Mouse (Mus musculus) MEL (cell line): ENCODE results near the gene Rit1. TPM values are rescaled to one million over a fixed set of nuclear protein-coding genes. Genes with fewer than 3 reads are reported as not detected.

Source experiments
- DNase-seq: peaks from one replicate; pipeline ENCODE4 v3.0.0; 2011; ENCODE audit warnings: low read depth, low spot score
- H3K27ac ChIP-seq: 2 replicates; pipeline ENCODE4 v1.5.1; 2012; ENCODE audit warnings: low read depth, mild to moderate bottlenecking, control low read depth, low read length, moderate library complexity; ENCODE audit not compliant: control insufficient read depth
- H3K27me3 ChIP-seq, 2 experiments: fragments of 150-350 bp in 1 of 2; sonication (generic) in 1 of 2; 2 replicates each; pipeline ENCODE4 v1.6.1; 2012; ENCODE audit warnings: low read length in 2 of 2, mild to moderate bottlenecking in 2 of 2, improper control_type of control experiment in 1 of 2, moderate library complexity in 1 of 2; ENCODE audit not compliant: insufficient read depth in 2 of 2, control insufficient read depth in 1 of 2
- H3K36me3 ChIP-seq, 2 experiments: 2 replicates each; pipeline ENCODE4 v1.6.1; 2012 to 2014; ENCODE audit warnings: low read length in 2 of 2, improper control_type of control experiment in 1 of 2, inconsistent platforms in 1 of 2, mild to moderate bottlenecking in 1 of 2; ENCODE audit not compliant: insufficient read depth in 2 of 2, control insufficient read depth in 1 of 2
- H3K4me1 ChIP-seq, 2 experiments: fragments of 150-350 bp in 1 of 2; sonication (generic) in 1 of 2; 2 replicates each; pipeline ENCODE4 v1.6.1; 2012; ENCODE audit warnings: low read length in 2 of 2, improper control_type of control experiment in 1 of 2, mild to moderate bottlenecking in 1 of 2; ENCODE audit not compliant: insufficient read depth in 2 of 2, control insufficient read depth in 1 of 2
- H3K4me3 ChIP-seq, 2 experiments: fragments of 150-350 bp in 1 of 2; sonication (generic) in 1 of 2; 2 replicates each; pipeline ENCODE4 v1.5.1; 2012; ENCODE audit warnings: low read depth in 2 of 2, low read length in 2 of 2, mild to moderate bottlenecking in 2 of 2, moderate library complexity in 2 of 2, control low read depth in 1 of 2, improper control_type of control experiment in 1 of 2; ENCODE audit not compliant: control insufficient read depth in 1 of 2, insufficient read depth in 1 of 2
- H3K79me2 ChIP-seq: 2 replicates; pipeline ENCODE4 v1.6.1; 2012; ENCODE audit warnings: mild to moderate bottlenecking, low read length, moderate library complexity; ENCODE audit not compliant: control insufficient read depth, poor library complexity, insufficient read depth
- H3K9ac ChIP-seq: 2 replicates; pipeline ENCODE4 v1.6.1; 2012; ENCODE audit warnings: low read depth, mild to moderate bottlenecking, control low read depth, low read length, moderate library complexity; ENCODE audit not compliant: control insufficient read depth, poor library complexity, severe bottlenecking
- H3K9me3 ChIP-seq: fragments of 150-350 bp; sonication (generic); replicated peaks from 2 replicates; pipeline ENCODE4 v1.6.1; 2012; ENCODE audit warnings: mild to moderate bottlenecking, low read length, improper control_type of control experiment, moderate library complexity; ENCODE audit not compliant: insufficient read depth
- CHD2 ChIP-seq: IDR thresholded peaks from 2 replicates; pipeline ENCODE4 v1.6.1; 2011; ENCODE audit warnings: low read length, improper control_type of control experiment
- CTCF ChIP-seq, 3 experiments: IDR thresholded peaks in 2 of 3; conservative IDR thresholded peaks in 1 of 3; 2 replicates each; pipeline ENCODE4 v1.5.1; 2011 to 2012; ENCODE audit warnings: low read length in 3 of 3, low read depth in 2 of 3, mild to moderate bottlenecking in 2 of 3, improper control_type of control experiment in 1 of 3, inconsistent platforms in 1 of 3, mixed read lengths in 1 of 3, moderate library complexity in 1 of 3; ENCODE audit not compliant: control insufficient read depth in 1 of 3, insufficient read depth in 1 of 3, poor library complexity in 1 of 3, severe bottlenecking in 1 of 3
- E2F4 ChIP-seq: IDR thresholded peaks from 2 replicates; pipeline ENCODE4 v1.6.1; 2011; ENCODE audit warnings: low read depth, low read length, improper control_type of control experiment, borderline replicate concordance
- ELF1 ChIP-seq: IDR thresholded peaks from 2 replicates; pipeline ENCODE4 v1.6.1; 2014; ENCODE audit warnings: low read depth, mild to moderate bottlenecking, inconsistent platforms, low read length, improper control_type of control experiment, moderate library complexity
- EP300 ChIP-seq, 2 experiments: IDR thresholded peaks; 2 replicates each; pipeline ENCODE4 v1.6.1; 2011; ENCODE audit warnings: improper control_type of control experiment in 2 of 2, low read length in 2 of 2, low read depth in 1 of 2, mild to moderate bottlenecking in 1 of 2
- ETS1 ChIP-seq: IDR thresholded peaks from 2 replicates; pipeline ENCODE4 v1.6.1; 2012; ENCODE audit warnings: low read depth, mild to moderate bottlenecking, inconsistent platforms, low read length, improper control_type of control experiment, moderate library complexity
- GABPA ChIP-seq: IDR thresholded peaks from 2 replicates; pipeline ENCODE4 v1.6.1; 2012; ENCODE audit warnings: low read depth, mild to moderate bottlenecking, inconsistent platforms, low read length, improper control_type of control experiment, moderate library complexity
- GATA1 ChIP-seq: IDR thresholded peaks from 2 replicates; pipeline ENCODE4 v1.6.1; 2011; ENCODE audit warnings: low read depth, low read length, improper control_type of control experiment
- HCFC1 ChIP-seq: IDR thresholded peaks from 2 replicates; pipeline ENCODE4 v1.6.1; 2012; ENCODE audit warnings: low read depth, mild to moderate bottlenecking, inconsistent platforms, low read length, improper control_type of control experiment, moderate library complexity
- KAT2A ChIP-seq: conservative IDR thresholded peaks from 2 replicates; pipeline ENCODE4 v1.6.1; 2012; ENCODE audit warnings: low read depth, low read length, improper control_type of control experiment, inconsistent platforms
- MXI1 ChIP-seq: IDR thresholded peaks from 2 replicates; pipeline ENCODE4 v1.6.1; 2011; ENCODE audit warnings: mild to moderate bottlenecking, low read depth, low read length, improper control_type of control experiment
- MYB ChIP-seq: IDR thresholded peaks from 2 replicates; pipeline ENCODE4 v1.6.1; 2011; ENCODE audit warnings: mild to moderate bottlenecking, low read depth, low read length, improper control_type of control experiment
- NELFE ChIP-seq: IDR thresholded peaks from 2 replicates; pipeline ENCODE4 v1.6.1; 2011; ENCODE audit warnings: low read depth, low read length, improper control_type of control experiment
- POLR2A ChIP-seq, 2 experiments: IDR thresholded peaks; 2 replicates each; pipeline ENCODE4 v1.6.1; 2011 to 2012; ENCODE audit warnings: low read length in 2 of 2, mild to moderate bottlenecking in 2 of 2, control low read depth in 1 of 2, improper control_type of control experiment in 1 of 2, low read depth in 1 of 2, moderate library complexity in 1 of 2; ENCODE audit not compliant: control insufficient read depth in 1 of 2, insufficient read depth in 1 of 2, poor library complexity in 1 of 2
- POLR2AphosphoS5 ChIP-seq: IDR thresholded peaks from 2 replicates; pipeline ENCODE4 v1.6.1; 2012; ENCODE audit warnings: low read depth, borderline replicate concordance, mild to moderate bottlenecking, inconsistent platforms, low read length, moderate library complexity, mixed read lengths
- SIN3A ChIP-seq: IDR thresholded peaks from 2 replicates; pipeline ENCODE4 v1.6.1; 2012; ENCODE audit warnings: low read length, improper control_type of control experiment, inconsistent platforms
- TAL1 ChIP-seq: IDR thresholded peaks from 2 replicates; pipeline ENCODE4 v1.6.1; 2012; ENCODE audit warnings: mild to moderate bottlenecking, inconsistent platforms, low read length, moderate library complexity, mixed read lengths
- TBP ChIP-seq: IDR thresholded peaks from 2 replicates; pipeline ENCODE4 v1.8.0; 2011; ENCODE audit warnings: low read depth, low read length, improper control_type of control experiment
- UBTF ChIP-seq: IDR thresholded peaks from 2 replicates; pipeline ENCODE4 v1.6.1; 2012; ENCODE audit warnings: low read depth, mild to moderate bottlenecking, inconsistent platforms, low read length, improper control_type of control experiment, moderate library complexity, borderline replicate concordance; ENCODE audit not compliant: insufficient read depth
- USF1 ChIP-seq: IDR thresholded peaks from 2 replicates; pipeline ENCODE4 v1.6.1; 2014; ENCODE audit warnings: low read depth, mild to moderate bottlenecking, inconsistent platforms, low read length, improper control_type of control experiment, moderate library complexity
- USF2 ChIP-seq, 2 experiments: IDR thresholded peaks; 2 replicates each; pipeline ENCODE4 v1.6.1; 2011 to 2012; ENCODE audit warnings: improper control_type of control experiment in 2 of 2, low read length in 2 of 2, borderline replicate concordance in 1 of 2, inconsistent platforms in 1 of 2, low read depth in 1 of 2, mild to moderate bottlenecking in 1 of 2; ENCODE audit not compliant: insufficient read depth in 1 of 2
- ZKSCAN1 ChIP-seq: IDR thresholded peaks from 2 replicates; pipeline ENCODE4 v1.6.1; 2012; ENCODE audit warnings: low read depth, mild to moderate bottlenecking, inconsistent platforms, low read length, improper control_type of control experiment, moderate library complexity
- polyA plus RNA-seq, 2 experiments: library from polyadenylated mRNA; stranded (reverse) in 1 of 2; unstranded in 1 of 2; fragments of >175 nt in 1 of 2; fragments of >200 nt in 1 of 2; gene quantifications; 2 replicates each; pipeline versions ENCODE4 v1.2.1 to v1.2.4; 2012; ENCODE audit warnings: low replicate concordance in 2 of 2, low read depth in 1 of 2; ENCODE audit not compliant: insufficient read length in 2 of 2, insufficient read depth in 1 of 2, missing spikeins in 1 of 2
- total RNA-seq: library from RNA; depleted of rRNA; stranded (reverse); fragments of 300-350 nt; gene quantifications from 2 replicates; pipeline ENCODE4 v1.2.3, GENCODE M21; 2012

Rit1 gene
- total and polyA plus RNA-seq, 3 experiments, result 28.7 to 34.1 TPM; not detected in 1

- TF ChIP-seq MYB (no peak), TAL1 (peak; percentile 92), NELFE (no peak), GATA1 (peak; percentile 78)
These were observed 41.4 kb downstream of the Rit1 start (continued) for GRCm38 (mm10) chr3:88758045-88758500.

GRCm38 (mm10) chr3:88761619-88762018 lies 45.0 kb downstream of the Rit1 start:
- Histone ChIP-seq H3K27me3 (no peaks in the 10 kb centered on the region), H3K4me3 (no peak overlapping the region), H3K79me2 (no peaks in the 10 kb centered on the region), H3K27ac (no peak overlapping the region), H3K36me3 (peaks cover 0 to 13% of the 10 kb centered on the region in 2 experiments; a peak in 2 of 4 replicates), H3K9ac (no peak overlapping the region), H3K4me1 (peaks cover 8 to 14% of the 10 kb centered on the region in 2 experiments; a peak in 3 of 4 replicates), H3K9me3 (no peaks in the 10 kb centered on the region)
- no peak for TF ChIP-seq POLR2A (IDR thresholded peaks at IDR 0.05; ENCODE audit: control insufficient read depth in 1 of 2, insufficient read depth in 1 of 2, low read depth in 1 of 2, low read length in 2 of 2, poor library complexity in 1 of 2)
- TF ChIP-seq E2F4, result no peak
- TF ChIP-seq USF1, result no peak
- TF ChIP-seq TAL1, result no peak
- no peak for TF ChIP-seq POLR2AphosphoS5
- TF ChIP-seq GABPA, result no peak
- TF ChIP-seq ZKSCAN1, result no peak
- no peak for TF ChIP-seq TBP
- TF ChIP-seq CTCF (IDR thresholded peaks at IDR 0.05 in 2 of 3, conservative IDR thresholded peaks at IDR 0.05 in 1 of 3; ENCODE audit: control insufficient read depth in 1 of 3, insufficient read depth in 1 of 3, low read depth in 2 of 3, low read length in 3 of 3, poor library complexity in 1 of 3, severe bottlenecking in 1 of 3), result no peak
- TF ChIP-seq EP300 (IDR thresholded peaks at IDR 0.05; ENCODE audit: low read depth in 1 of 2, low read length in 2 of 2), result no peak
- no peak for TF ChIP-seq SIN3A
- no peak for TF ChIP-seq HCFC1
- TF ChIP-seq CHD2, result no peak
- TF ChIP-seq MXI1, result no peak
- no peak for TF ChIP-seq MYB
- TF ChIP-seq USF2 (IDR thresholded peaks at IDR 0.05; ENCODE audit: borderline replicate concordance in 1 of 2, insufficient read depth in 1 of 2, low read depth in 1 of 2, low read length in 2 of 2), result no peak
- no peak for TF ChIP-seq ETS1
- TF ChIP-seq UBTF, result no peak
- TF ChIP-seq KAT2A, result no peak
- TF ChIP-seq ELF1, result no peak
- DNase-seq, result no peak
